Mouse (Mus musculus): ENCODE results near the gene Fzd5. TPM values are rescaled to one million over a fixed set of nuclear protein-coding genes. Genes with fewer than 3 reads are reported as not detected.
A peak's percentile ranks its signal among the peaks of the same experiment; 100 is the strongest.

Fzd5 gene
- total RNA-seq, 2 experiments from 2014 or later: 0.93 to 1.4 TPM

- no peak overlapping the region for H3K27ac ChIP-seq
- no peak overlapping the region for H3K4me3 ChIP-seq
- TF ChIP-seq CTCF (IDR thresholded peaks at IDR 0.05): no peak
- DNase-seq (ENCODE audit: extremely low spot score in 1 of 2, low spot score in 2 of 2): no peak
- intact Hi-C loops (cut with DNase I): no loop called here
Observed at GRCm38 (mm10) chr1:64744616-64745015, 7.1 kb upstream of the Fzd5 start.

- no peak for DNase-seq (ENCODE audit: extremely low spot score in 1 of 2, low spot score in 2 of 2)
- intact Hi-C loops (cut with DNase I): no loop called here
- no peak overlapping the region for H3K27ac ChIP-seq
- no peak for TF ChIP-seq CTCF (IDR thresholded peaks at IDR 0.05)
- no peak overlapping the region for H3K4me3 ChIP-seq
Observed at GRCm38 (mm10) chr1:64742741-64743408, 5.3 kb upstream of the Fzd5 start.

DNA sequence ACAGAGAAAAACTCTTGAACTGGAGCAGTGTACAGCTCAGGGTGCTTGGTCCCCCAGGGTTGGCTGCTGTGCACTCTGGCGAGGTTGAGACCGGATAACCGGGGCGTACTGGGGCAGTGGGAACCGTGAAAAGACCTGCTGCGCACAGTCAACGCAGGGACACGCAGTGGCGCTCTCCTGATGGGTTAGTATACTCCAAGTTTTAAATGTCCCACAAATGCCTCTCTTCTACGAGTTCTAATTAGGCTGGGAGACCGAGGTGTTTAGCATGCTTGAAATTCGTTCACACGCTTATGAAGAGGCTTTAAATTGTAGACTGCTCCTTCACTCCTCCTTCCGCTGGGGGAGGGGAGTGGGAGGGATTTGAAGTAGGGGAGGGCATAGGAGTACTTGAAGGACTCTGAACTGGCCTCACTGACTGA lies 1.1 kb upstream of the Fzd5 start:
- DNase-seq (ENCODE audit: extremely low spot score in 1 of 2, low spot score in 2 of 2): no peak
- no peak overlapping the region for H3K27ac ChIP-seq
- H3K4me3 ChIP-seq: peak overlapping the region; percentile 57
- intact Hi-C loops (cut with DNase I): loop anchor here (5.0 kb wide), 1 partner anchor 179 kb away; no protein-coding TSS in a partner anchor
- no peak for TF ChIP-seq CTCF (IDR thresholded peaks at IDR 0.05)

- DNase-seq (ENCODE audit: extremely low spot score in 1 of 2, low spot score in 2 of 2): no peak
- intact Hi-C loops (cut with DNase I): loop anchor here (5.0 kb wide), 1 partner anchor 179 kb away; no protein-coding TSS in a partner anchor
- TF ChIP-seq CTCF (IDR thresholded peaks at IDR 0.05): no peak
- H3K4me3 ChIP-seq: peak overlapping the region; percentile 57
- H3K27ac ChIP-seq: no peak overlapping the region
Observed at GRCm38 (mm10) chr1:64738180-64738555, 617 bp upstream of the Fzd5 start.

DNA sequence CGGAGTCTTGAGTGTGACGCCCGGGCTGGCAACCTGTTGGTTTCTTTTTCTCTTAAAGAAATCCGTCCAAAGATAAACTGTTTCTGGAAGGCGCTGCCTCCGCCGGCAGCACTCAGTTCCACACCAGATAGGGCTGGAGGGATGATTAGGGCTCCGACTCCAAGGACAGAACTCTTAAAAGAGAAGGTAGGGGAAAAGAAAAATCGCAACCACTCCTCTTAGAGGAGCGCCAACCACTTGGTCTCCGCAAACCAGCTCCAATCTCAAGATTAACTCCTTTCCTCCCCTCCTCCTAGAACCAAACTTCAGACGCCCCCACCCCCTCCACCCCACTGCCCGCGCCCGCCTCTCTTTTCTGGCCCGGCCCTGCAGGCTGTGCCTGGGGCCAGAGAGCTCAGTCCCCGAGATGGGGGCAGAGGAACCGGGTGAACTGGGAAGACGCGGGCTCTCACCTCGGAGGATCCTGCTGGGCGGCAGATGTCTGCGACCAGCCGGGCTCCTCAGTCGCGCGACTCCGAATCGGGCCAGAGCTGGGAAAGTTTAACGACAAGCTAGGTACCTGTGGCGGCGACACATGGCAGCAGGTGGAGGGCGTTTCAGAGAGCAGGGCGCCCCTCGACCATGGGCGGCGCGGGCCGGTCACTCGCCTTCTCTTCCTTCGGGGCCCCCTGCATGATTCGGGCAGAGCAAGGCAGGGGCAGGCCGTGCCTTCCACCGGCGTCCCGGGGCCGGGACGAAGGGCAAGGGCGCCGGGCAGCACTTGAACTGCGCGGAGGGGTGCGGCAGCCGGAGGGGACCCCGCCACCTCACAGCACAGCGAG lies 660 bp downstream of the Fzd5 start:
- intact Hi-C loops (cut with DNase I): loop anchor here (5.0 kb wide), 1 partner anchor 180 kb away; no protein-coding TSS in a partner anchor
- no peak for TF ChIP-seq CTCF (IDR thresholded peaks at IDR 0.05)
- peak overlapping the region; percentile 57 for H3K4me3 ChIP-seq
- DNase-seq (ENCODE audit: extremely low spot score in 1 of 2, low spot score in 2 of 2): no peak
- H3K27ac ChIP-seq: no peak overlapping the region

- DNase-seq (ENCODE audit: extremely low spot score in 1 of 2, low spot score in 2 of 2): peak; percentile 21 to 26
- intact Hi-C loops (cut with DNase I): loop anchor here (5.0 kb wide), 1 partner anchor 181 kb away; no protein-coding TSS in a partner anchor
- peak overlapping the region; percentile 57 for H3K4me3 ChIP-seq
- TF ChIP-seq CTCF (IDR thresholded peaks at IDR 0.05): peak; percentile 24
- H3K27ac ChIP-seq: no peak overlapping the region
Observed at GRCm38 (mm10) chr1:64735781-64736680, 1.5 kb downstream of the Fzd5 start.

DNA sequence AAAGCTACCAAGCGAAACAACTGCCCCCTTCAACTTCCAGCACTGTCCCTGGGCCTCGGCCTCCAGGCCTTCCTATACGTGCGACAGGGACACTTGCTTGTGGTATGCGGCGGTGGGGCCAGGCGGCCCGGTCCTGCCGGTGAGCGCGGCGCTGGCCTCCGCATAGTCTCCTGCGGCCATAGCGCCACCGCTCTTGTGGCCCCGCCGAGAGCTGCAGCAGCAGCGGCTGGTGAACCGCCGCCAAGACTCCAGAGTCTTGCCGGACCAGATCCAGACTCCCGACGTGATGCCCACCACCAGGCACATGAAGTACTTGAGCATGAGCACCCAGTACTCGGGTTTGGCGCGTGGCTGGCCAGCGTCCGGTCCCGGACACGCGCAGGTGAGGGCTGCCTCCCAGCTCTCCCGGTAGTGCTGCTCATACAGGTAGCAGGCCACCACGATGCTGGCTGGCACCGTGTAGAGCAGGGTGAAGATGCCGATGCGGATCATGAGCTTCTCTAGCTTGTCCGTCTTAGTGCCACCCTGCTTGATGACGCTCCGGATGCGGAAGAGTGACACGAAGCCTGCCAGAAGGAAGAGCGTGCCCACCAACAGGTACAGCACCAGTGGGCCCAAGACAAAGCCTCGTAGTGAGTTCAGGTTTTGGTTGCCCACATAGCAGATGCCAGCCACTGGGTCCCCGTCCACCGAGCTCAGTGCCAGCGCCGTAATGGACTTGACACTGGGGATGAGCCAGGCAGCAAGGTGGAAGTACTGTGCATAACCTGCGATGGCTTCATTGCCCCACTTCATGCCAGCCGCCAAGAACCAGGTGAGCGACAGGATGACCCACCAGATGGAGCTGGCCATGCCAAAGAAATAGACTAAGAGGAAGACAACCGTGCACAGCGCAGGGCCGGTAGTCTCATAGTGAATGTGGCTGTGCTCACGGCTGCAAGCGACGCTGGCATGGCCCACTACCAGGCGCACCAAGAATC lies 2.5 kb downstream of the Fzd5 start:
- H3K4me3 ChIP-seq: peak overlapping the region; percentile 34
- intact Hi-C loops (cut with DNase I): loop anchor here (5.0 kb wide), 2 partner anchors 182 to 252 kb away; no protein-coding TSS in a partner anchor
- no peak for DNase-seq (ENCODE audit: extremely low spot score in 1 of 2, low spot score in 2 of 2)
- TF ChIP-seq CTCF (IDR thresholded peaks at IDR 0.05): peak; percentile 27
- no peak overlapping the region for H3K27ac ChIP-seq

- H3K27ac ChIP-seq: no peak overlapping the region
- DNase-seq (ENCODE audit: extremely low spot score in 1 of 2, low spot score in 2 of 2): no peak
- intact Hi-C loops (cut with DNase I): loop anchor here (5.0 kb wide), 1 partner anchor 254 kb away; no protein-coding TSS in a partner anchor
- no peak for TF ChIP-seq CTCF (IDR thresholded peaks at IDR 0.05)
- H3K4me3 ChIP-seq: no peak overlapping the region
Observed at GRCm38 (mm10) chr1:64733453-64734245, 3.9 kb downstream of the Fzd5 start.

- H3K4me3 ChIP-seq: no peak overlapping the region
- DNase-seq (ENCODE audit: extremely low spot score in 1 of 2, low spot score in 2 of 2): no peak
- no peak overlapping the region for H3K27ac ChIP-seq
- intact Hi-C loops (cut with DNase I): loop anchor here (5.0 kb wide), 1 partner anchor 255 kb away; no protein-coding TSS in a partner anchor
- TF ChIP-seq CTCF (IDR thresholded peaks at IDR 0.05): no peak
Observed at GRCm38 (mm10) chr1:64732637-64733200, 4.8 kb downstream of the Fzd5 start.
